Mouse (Mus musculus): ENCODE data around the gene Borcs7.

- TF ChIP-seq CTCF (IDR thresholded peaks at IDR 0.05; ENCODE audit: control insufficient read depth, insufficient read depth, insufficient replicate concordance, low read depth, low read length): no peak
- TF ChIP-seq POLR2A (IDR thresholded peaks at IDR 0.05; ENCODE audit: control insufficient read depth, low read depth, low read length): no peak
Observed at GRCm38 (mm10) chr19:46697840-46698517, 8.3 kb downstream of the Borcs7 start.
